Mouse (Mus musculus) right cerebral cortex, postnatal 36 days (tissue): ENCODE measurements around the gene Ptges.

ENCODE experiments used
- DNase-seq, 2 experiments: peaks; one replicate each; pipeline ENCODE4 v3.0.0; 2022; ENCODE audit warnings: low spot score in 2 of 2, mixed read lengths in 1 of 2

The Ptges gene

DNA sequence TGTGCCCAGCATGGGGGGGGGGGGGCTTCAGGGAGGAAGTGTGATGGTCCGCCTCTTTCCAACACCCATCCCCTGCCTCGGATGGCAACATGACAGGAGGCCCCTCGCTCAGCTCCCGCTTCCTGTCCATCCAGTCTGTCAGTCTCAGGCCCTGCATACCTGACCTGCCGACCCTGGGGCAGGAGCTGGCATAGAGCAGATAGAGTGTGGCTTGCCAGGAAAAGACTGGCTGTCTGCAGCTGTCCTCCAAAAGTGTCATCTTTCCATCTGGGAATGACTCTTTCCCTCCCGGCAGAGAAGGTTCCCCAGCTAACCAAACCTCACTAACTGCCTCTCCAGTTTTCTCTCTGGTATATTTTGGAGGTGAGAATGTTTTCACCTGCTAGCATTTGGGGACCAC is 79.1 kb downstream of the Ptges start:
- DNase-seq, result no peak

DNA sequence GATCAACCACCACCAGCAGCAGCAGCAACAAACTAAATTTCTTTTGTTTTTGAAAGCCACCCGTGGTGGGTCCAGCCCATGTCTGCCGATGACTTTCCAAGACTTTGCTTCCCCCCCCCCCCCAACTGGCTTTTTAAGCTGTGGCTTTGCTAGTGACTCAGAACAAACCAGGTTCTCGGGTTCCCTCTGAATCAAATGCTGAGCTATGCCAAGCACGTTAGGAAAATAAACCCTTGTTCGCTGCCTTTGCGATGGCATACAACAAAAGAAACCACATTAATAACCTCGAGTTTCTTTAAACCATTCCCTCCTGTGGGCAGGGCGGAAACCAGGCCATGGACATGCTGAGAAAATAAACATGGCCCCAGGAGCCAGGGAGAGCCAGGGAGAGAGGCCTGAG is 81.5 kb downstream of the Ptges start:
- DNase-seq, result no peak

DNA sequence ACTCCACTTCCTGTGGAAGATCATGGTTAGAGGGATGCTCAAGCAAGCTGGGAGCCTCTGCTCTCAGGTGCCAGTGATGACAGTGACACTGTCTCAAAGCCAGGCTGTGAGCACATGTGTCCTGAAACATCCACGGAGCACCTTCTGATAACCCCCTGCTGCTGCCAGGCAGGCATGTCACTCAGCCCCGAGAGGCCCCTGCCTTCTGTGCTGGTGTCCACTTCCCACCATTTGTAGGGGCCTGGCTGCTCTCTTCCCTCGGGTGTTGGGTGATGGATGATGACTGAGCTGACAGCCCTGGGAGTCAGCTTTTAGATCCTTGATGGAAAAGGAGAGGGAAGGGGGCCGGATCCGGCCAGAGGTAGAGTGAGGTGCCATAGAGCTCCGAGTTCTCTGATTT is 82.9 kb downstream of the Ptges start:
- DNase-seq, result no peak

DNA sequence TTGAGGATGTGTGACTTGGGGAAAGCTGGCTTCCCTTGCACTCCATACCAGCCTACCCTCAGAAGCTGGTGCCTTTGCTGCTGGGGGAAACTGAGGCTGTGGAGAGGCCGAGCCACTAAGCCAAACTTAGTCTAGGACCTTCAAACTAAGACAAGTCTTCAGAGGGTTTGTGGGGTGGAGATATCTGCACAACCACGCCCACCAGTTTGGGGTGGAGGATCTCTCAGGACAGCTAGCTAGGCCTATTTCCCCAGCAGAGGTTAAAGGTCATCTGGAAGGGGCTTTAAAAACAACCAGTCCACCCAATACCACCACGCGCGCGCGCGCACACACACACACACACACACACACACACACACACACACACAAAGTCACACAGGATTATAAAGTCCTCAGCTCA is 83.4 kb downstream of the Ptges start:
- DNase-seq, result no peak

DNA sequence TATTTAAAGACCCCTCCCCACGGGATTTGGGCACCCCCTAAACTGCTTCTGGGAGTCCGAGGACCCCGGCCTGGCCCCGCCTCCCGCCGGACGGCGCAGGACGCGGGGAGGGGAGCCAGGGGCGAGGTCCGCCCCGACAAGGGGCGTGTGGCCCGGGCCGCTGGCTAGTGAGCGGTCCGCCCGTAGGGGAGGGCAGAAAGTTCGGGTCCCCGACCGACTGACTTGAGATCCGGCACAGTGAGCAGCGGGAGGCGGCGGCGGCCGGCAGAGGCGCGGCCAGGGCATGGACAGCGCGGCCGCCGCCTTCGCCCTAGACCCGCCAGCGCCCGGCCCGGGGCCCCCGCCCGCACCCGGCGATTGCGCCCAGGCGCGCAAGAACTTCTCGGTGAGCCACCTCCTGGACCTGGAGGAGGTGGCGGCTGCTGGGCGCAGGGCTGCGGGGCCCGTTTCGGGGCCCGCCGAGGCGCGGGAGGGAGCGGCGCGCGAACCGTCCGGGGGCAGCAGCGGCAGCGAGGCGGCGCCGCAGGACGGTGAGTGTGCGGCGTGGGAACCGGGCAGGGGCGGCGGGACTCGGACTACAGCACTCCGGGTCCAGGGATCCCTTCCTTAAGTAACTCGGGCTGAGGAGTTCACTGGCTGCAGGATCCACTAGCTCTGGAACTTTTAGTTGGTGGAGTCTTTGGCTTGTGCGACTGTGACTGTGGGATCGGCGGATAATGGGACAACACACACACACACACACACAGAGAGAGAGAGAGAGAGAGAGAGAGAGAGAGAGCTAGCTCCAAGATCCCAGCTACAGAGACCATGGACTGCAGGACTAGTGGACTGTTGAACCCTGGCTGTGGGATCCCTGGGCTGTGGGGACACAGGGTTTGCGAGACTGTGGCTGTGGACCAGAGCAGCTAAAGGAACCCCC is 84.3 kb downstream of the Ptges start:
- DNase-seq, result no peak

DNA sequence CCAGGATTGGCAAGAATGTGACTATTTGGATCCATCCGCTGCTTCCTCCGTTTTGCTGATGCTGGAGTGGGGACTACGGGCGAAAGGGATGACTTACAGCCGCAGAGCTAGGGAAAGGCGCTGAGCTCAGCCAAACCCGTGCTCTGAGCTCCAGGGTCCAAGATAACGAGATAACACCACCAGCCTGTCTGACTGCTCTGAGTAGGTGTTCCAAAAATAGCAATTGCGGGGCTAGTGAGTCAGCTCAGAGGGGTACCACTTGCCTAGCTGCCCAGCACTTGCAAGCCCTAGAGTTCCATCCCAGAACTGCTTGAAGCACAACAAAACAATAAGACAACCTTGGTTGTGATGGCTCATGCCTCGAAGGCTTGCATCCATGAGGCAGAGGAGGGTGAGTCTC is 87.0 kb downstream of the Ptges start:
- DNase-seq, result no peak
